Mouse (Mus musculus) retina, adult 2 months (tissue): Measurements from ENCODE around the gene Ppbp.
"Not testable (repeated sequence)": the region's sequence is repeated elsewhere in the genome, so short reads cannot be mapped to it uniquely, and the experiment has no call there.

Experiments
- DNase-seq: peaks from one replicate; pipeline ENCODE4 v3.0.0-alpha.2; 2012; ENCODE audit warnings: low read depth, low spot score

Gene Ppbp

GRCm38 (mm10) chr5:90785659-90786588 is 17.6 kb downstream of the Ppbp start, which contains the start of gene Cxcl3:
Cxcl3 (plus strand) TSS chr5:90786103.
- DNase-seq: peak; percentile 3

GRCm38 (mm10) chr5:90788114-90788513 is 19.8 kb downstream of the Ppbp start:
- no peak for DNase-seq

- no peak for DNase-seq
These were observed 21.2 kb downstream of the Ppbp start for GRCm38 (mm10) chr5:90789306-90790073.

GRCm38 (mm10) chr5:90790074-90790502 is 21.8 kb downstream of the Ppbp start:
- no peak for DNase-seq

GRCm38 (mm10) chr5:90794195-90794625 is 25.9 kb downstream of the Ppbp start, which contains the start of gene Cxcl15:
Cxcl15 (plus strand) TSS chr5:90794534.
- DNase-seq: no peak

- not testable (repeated sequence) for DNase-seq
These were observed 27.1 kb downstream of the Ppbp start for GRCm38 (mm10) chr5:90795392-90795791.

- DNase-seq: no peak
These were observed 36.3 kb downstream of the Ppbp start for GRCm38 (mm10) chr5:90804574-90804973.

GRCm38 (mm10) chr5:90806050-90806449 is 37.7 kb downstream of the Ppbp start:
- no peak for DNase-seq

GRCm38 (mm10) chr5:90807176-90807950 is 39.0 kb downstream of the Ppbp start:
- no peak for DNase-seq
